Mouse (Mus musculus) thymus, postnatal 0 days (tissue): ENCODE results near the gene Kcnip4. TPM values are rescaled to one million over a fixed set of nuclear protein-coding genes. Genes with fewer than 3 reads are reported as not detected.

Source experiments
- DNase-seq: peaks from one replicate; pipeline ENCODE4 v3.0.0-alpha.2; 2015; ENCODE audit warnings: low spot score
- polyA plus RNA-seq: library from polyadenylated mRNA; unstranded; fragments of >200 nt; fragmentation: Nextera tagmentation; extraction: Ambion mirVana; gene quantifications from 2 replicates; pipeline ENCODE4 v1.2.1, GENCODE M21; 2015

Kcnip4 gene
- 0.31 and 0.33 TPM in 2 replicates for polyA plus RNA-seq

DNA sequence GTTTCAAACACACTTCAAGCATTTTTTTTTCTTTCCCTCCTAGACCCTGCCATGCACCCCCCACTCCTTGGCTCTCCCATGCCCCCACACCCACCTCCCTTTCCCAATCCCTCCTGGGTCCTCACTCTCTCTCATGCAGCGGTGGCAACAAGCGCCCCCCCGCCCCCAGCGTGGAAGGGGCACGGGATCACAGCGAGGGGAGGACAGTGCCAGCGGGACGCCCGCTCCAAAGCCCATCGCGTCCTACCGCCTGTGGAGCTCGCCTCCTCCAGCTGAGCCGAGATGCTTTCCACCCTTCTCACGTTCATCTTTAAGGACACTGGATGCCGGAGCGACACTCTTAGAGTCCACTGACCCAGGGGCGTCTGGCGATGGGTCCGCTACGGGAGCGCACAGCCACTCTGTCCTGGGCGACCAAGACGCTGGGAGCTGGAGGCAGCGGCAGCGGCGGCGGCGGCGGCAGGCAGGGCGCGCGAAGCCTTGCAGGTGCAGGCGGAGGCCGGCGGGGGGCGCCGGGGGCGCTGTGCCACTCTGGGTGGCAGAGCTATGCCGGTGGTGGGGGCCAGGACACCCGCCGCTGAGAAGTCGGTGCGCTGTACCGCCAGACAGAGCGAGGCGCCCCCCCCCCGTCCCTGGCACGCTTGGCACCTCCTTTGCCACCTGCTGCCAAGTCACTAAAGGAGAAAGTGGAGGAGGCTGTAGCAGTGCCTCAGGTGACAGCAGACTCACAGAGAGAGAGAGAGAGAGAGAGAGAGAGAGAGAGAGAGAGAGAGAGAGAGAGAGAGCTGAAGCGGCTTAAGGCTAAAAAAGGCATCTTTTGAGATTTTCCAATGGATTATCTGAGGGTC, at the start of gene Kcnip4:
TSS of gene Kcnip4 (minus strand) at position 514 of the 848 bp plus-strand sequence.
- DNase-seq: no peak

DNA sequence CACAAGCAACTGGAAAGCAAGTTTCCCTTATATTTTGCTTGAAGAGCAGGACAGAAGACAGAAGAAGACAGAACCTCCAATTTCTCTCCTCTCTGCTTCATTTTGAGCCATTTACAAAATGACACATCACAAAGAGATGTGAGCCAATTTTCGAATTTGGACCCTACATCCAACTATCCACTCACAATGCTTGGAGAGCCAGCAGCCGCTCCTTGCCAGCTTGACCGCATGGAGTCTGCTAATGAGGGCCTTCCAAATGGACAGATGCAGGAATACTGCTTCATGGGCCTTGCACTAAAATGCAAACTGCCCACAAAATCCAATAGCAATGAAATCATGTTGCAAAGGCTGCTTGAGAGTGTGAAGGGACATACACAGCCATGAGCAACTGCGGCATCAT, 47.2 kb upstream of the Kcnip4 start:
- no peak for DNase-seq

DNA sequence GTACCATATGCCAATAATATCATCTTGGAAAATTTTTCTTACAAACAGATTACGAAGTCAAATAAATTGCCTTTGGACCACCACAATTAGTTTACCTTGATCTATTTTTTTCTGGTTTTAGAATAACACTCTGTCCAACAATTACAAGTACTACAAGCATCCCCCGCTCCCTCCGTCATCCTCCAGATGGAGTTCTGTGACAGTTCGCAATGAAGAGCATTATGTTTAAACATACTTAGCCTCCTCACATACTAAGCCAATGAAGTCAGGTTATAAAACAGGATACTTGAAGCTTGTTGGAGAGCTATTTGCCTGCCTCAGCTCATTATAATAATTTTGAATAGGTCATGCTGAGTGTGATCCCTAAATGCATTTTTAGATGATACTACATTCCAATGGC, 39.0 kb upstream of the Kcnip4 start:
- no peak for DNase-seq

DNA sequence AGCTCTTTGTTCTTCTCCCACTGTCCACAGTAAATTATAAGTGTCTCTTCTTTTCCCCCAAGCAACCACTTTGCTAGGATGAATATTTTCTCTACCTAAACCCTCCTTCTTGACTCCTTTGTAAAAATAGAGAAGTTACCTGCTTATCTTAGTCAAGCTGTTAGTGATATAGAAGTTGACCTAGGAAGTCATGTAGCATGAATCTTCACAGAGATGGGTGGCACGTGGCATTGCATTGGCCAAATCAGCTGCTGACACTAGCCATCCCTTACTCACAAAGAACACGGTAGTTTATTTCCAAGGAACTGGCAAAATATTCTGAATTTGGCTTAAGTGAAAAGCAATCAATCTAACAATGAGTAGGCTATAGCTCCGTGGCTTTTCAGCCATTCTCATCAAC, 32.7 kb upstream of the Kcnip4 start:
- DNase-seq: no peak

DNA sequence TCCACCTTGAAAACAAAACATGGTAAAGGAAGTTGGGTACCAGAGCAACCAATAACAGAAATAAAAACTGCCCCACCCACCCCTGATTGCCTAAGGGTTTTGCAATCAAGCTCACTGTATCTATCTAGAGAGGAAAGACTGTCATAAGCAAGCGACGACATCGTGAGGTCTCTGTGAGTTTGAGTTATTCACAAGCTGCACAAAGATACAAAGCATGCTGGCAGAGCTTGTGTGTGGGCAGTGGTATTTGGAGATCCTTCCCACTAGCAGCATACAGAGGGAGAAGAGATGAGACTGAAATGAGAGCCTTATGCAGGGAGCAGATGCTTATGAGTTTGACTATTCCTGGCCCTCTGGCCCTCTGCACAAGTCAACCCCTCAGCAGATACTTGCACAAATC, 23.2 kb upstream of the Kcnip4 start:
- DNase-seq: no peak

DNA sequence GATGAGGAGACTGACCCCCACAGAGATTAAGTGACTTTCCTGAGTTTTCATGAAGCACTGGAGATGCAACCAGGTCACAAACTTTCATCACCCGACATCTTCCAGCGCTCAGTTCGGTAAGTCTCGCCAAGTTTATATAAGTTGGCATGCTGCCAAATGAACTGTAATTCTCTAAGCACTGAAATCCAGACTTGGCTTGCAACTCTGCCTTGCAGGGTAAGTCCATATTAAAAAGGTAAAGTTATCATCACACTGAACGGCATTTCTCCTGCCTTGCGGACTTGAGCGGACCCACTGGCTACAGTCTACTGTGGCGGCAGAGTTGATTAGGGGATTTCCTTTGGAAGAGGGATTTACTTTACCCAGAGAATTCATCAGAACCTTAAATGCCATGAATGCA, 4.7 kb upstream of the Kcnip4 start:
- no peak for DNase-seq

DNA sequence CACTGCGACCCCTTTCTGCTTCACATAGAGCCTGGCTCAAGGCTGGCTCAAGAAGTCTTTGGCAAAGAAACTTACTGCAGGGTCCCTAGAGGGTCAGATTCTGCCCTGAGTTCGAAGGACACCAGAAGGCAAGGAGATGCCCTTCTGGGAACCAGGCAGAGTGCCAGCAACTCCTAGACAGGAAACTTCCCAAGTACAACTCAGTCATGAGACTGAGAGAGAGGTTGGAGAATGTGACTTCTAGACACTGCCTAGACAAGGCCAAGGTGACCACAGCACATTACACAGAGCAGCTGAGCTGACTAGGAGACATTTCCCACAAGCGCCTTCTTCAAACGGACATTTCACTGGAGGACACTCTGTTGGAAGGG, 520 bp upstream of the Kcnip4 start:
- DNase-seq: no peak

DNA sequence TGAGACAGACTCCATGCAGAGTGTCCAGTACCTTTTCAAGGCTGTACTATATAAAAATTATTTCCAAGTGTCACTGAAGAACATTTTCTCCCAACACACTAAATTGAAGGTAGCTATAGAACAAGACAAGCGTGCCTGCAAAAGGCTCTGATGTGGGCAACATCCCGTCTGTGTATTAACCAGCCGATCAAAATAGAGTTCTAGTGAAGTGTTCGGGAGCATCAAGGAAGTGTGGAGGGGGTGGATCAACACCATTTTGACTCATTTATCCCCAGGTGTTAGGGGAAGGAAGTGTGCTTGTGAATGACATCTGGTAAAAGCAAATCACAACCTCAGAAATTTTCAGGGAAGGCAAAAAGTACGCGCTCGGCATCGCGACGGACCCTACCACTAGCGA, 712 bp downstream of the Kcnip4 start:
- no peak for DNase-seq

DNA sequence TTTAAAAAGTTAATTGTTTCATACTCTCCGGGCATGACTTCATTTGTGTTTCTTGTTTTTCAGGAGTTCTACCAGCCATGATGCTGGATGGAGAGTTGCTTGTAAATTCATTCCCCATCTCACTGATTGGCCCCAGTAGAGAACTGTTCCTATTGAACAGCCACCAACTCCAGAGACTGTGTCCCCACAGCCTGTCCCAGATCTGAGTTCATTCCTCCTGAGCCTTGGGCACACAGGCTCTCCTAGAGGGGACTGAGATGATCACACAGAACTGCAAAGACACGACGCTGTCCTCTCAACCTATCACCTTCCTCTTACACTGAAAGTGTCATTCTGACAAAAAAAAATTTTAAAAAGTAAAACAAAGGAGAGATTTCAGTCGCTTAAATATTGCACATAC, 1.7 kb downstream of the Kcnip4 start:
- DNase-seq: no peak

DNA sequence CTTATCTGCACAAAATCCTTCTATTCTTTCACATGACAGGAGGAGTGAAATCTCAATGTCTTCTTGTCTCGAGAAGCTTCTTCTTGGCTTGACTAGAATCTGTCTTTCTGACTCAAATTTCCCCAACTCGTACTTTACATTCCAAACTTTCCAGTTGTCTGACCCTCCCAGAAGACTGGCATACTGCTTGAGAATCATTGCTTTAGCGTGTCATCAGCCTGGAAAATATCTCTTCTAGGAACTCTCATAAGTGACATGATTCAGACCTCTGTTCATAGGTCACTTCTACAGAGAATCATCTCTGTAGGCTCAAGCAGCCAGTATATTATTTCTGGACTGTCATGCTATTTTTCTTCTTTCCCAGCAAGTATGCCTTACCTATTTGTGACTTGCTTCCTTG, 26.0 kb downstream of the Kcnip4 start:
- DNase-seq: no peak

DNA sequence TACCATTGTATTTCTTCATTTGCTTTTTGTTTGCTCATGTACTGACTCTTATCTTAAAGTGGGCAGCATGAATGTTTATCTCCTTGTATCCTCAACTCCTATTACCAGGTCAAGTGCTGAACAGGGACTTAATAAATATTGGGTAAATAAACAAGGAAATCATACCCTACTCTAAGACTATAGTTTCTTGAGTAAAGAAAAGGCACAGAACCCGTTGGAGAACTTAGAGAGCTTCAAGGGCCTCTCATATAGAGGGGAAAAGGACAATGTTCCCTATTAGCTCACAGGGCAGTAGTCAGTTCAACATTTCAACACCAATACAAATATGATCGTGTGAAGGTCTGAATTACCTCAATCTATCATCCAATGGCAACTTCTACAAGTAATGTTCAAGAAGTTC, 37.4 kb downstream of the Kcnip4 start:
- no peak for DNase-seq

DNA sequence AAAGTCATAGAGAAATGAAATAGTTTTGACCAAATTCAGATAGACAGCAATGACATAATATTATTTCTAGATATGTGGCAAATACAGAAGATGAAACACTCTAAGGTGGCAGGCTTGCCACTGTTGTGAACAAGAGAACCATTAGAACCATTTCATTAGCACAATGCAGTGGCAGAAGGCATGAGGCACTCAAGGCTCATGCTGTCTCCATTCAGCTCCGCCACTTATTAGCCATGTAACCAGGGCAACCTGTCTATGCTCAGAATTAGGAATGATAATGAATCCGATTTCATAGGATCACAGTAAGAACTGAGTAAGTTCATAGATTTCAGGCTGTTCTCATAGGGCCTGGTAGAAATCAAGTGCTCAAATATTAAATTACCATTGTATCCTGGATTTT, 54.0 kb downstream of the Kcnip4 start:
- no peak for DNase-seq

DNA sequence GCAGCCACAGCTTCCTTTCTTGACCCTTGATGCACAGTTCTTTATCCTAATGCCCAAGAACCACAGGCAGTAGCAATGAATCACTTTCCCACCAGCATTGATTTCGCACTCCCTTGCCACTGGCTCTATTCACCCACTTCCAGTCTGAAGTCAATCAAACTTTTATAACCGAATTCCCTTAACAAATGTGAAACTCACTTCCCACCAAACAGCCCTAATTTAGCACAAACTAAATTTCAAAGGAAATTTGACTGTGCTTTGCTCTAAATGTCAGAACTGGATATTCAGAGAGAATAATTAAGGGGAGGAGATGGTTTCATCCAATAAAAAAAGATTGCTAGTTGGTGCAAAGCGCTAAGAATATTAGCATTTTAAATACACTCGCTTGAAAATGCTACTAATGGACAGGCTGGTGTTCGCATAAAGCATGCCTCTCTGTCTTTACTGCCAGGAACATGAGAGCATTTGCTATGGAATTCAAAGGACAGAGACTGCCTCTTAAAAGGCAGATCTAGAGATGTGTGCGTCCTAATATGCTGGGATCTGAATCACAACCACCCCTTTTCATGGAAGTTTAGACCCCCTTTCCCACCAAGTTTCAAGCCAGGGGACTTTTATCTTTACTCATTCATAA, 63.9 kb downstream of the Kcnip4 start:
- no peak for DNase-seq

DNA sequence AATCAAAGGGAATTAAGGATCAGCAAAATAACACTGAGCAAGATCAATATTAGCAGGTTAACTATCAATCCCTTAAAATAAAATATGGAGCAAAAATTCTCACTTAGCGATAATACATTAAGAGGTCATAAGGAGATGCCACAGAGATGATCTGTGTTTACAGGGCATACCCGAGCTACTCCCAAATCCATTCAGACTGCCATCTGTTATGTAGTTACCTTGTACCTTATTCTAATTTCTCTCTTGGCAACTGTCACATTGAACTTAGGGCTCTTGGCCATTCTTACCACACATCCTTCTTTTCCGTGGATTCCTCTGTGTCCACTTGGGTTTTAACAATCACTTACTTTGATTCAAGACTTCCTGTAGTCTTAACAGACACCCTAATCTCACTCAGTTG, 71.6 kb downstream of the Kcnip4 start:
- no peak for DNase-seq

DNA sequence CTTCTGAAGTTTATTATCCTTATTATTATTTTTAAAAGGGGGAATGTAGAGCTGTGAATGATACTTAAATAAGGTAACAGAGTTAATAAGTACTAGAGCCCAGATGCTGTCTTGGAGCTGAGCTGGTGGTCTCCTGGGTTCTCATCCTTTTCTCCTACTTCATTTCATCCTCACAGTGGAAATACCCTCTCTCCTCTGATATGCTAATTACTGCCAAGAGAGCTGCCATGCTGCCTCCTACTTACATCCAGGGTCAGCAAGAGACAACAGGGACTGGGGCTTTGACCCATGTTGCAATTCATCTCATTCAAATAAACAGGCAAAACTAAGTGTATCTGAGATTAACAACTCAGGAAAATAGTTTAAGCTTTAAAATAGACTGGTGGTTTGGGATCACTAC, 73.4 kb downstream of the Kcnip4 start:
- no peak for DNase-seq

DNA sequence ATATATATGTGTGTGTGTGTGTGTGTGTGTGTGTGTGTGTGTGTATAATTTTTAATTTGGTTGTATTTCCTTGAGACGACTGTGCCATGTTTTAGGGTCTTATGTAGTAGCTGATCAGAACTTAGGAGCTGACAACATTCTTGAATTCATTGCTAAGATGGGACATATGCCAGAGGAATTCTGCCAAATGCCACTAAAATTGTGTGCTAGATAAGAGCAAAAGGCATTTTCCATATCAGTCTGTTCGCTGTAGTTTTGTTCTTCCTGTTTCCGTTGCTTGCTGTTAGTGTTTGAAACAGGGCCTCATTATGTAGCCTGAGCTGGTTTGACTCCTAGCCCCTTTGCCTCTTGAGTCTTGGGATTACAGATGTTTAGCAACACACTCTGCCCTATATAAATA, 73.8 kb downstream of the Kcnip4 start:
- no peak for DNase-seq

DNA sequence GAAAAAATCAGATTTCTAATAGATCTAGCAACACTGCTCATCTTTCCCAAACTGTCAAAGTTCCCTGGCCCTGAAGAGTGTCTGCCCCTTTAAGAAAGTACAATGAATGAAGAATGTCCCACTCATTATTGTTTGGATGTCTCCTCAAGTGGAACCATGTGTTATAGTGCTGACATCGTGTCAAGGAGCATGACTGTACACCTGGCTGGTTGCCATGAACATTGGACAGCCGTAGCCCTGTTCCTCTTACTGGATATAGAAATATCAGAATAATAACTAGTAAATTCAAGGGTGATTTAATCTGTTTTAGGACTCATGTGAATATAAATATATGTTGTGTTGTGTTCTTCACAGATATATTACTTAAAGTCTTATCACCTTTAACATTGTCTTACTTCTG, 87.5 kb downstream of the Kcnip4 start:
- no peak for DNase-seq

DNA sequence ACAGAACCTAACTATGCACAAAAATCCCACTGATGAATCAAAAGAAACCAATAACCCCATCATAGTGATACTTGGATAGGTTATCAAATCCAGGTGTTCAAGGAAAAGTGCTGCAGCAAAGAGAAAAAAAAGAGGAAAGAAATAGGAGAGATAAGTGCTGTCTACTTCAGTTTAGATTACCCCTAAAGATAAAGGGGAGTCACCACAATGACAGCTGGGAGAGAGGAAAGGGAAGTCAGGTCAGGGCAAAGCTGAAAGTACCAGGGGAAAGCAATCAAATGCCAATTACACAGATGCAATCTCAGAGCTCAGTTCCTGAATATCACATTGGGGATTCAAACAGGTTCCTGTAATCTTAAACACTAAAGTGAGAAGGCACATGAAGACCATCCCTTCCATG, 97.0 kb downstream of the Kcnip4 start:
- DNase-seq: no peak

DNA sequence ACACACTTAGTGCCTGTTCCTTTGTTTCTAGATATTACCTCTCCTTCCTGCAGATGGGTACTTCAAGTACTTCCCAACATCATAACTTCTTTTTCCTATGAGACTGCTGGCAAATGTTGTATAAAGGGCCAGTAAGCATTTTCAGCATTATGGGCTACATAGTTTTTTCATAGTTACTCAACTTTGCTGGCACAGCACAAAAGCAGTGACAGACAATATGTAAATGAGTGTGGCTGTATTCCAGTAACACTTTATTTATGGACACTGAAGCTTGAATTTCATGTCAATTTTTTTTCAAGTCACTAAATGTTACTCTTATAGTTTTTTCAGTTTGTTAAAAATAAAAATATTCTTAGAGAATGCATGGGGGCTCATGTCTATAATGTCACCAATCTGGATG, 105.0 kb downstream of the Kcnip4 start:
- DNase-seq: no peak

DNA sequence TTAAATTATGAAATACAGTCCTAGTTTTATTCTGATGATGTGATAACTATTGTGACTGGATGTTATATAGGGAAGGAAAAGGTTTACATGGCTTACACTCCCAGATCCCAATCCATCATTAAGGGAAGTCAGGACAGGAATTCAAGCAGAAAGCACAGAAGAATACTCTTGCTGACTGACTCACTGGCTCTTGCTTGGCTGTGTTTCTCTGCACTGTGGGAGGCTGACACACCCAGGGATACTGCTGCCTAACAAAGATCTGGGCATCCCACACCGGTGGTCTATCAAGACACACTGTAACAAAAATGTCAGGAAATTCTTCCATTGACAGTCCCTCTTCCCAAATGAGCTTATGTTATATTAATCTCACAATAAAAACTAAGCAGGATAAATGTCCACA, 116.4 kb downstream of the Kcnip4 start:
- no peak for DNase-seq

DNA sequence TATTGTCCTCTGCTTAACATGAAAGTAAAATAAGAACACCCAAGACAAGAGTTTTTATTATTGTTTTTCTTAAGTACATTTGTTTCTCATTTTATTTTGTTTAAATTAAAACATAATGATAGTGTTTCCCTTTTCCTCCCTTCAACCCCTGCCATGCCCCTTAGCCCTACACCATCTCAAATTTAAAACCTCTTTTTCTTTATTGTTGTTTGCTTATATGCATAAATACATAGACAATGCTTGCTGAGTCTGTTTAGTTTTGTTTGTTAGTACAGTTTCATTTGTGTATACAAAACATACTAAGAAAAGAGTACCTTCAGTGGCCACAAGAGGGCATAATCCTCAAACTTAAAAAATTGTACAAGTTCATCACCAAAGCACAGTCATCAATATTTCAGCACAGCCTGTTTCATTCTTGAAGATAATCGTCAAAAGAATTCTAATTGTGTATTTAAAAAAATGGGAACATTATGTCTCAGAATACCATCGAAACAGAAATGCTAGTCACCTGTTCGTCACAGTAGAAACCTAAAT, 154.1 kb downstream of the Kcnip4 start:
- DNase-seq: peak; percentile 28

DNA sequence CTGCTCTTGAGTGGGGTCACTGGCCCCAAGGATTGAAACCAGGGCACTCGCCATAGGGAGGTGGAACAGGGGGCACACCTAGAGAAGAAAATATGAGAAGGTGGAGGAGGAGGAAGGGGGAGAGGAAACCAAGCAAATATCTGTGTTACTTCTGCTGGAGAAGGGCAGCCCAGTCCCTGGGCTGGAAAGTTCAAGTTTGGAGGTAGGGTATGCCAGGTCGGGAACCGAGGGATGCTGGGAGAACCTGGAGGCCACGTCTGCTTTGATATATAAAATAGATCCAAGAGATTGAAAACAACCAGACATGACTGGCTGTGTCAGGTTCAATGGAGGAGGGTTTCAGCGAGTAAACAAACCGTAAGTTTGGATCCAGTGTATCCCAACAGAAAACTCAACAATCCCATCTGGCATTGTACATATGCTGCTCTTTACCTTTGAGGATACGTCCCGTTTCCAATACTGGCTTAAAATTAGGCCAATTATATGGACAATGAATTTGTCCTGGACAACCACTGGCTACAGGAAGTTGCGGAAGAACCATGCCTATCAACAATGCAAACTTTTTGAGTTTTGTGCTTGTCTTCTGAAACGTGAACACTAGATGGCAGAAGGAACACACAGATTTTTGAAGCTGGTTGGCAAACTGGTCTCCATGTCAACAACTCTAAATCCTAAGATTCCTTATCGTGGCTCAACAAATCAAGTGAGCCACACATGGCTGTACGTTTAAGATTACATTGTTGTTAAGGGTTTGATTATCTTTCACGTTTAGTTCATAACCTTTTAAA, 155.9 kb downstream of the Kcnip4 start:
- no peak for DNase-seq
